Mouse (Mus musculus) myocyte (in vitro differentiated cells): ENCODE results near the gene Gpr157. TPM values are rescaled to one million over a fixed set of nuclear protein-coding genes. Genes with fewer than 3 reads are reported as not detected.
A peak's percentile ranks its signal among the peaks of the same experiment; 100 is the strongest.

Experiments
- H3K27me3 ChIP-seq: one replicate; pipeline ENCODE4 v1.6.1; 2011; ENCODE audit not compliant: control insufficient read depth, insufficient read depth, insufficient read length
- H3K36me3 ChIP-seq: one replicate; pipeline ENCODE4 v1.6.1; 2011; ENCODE audit not compliant: control insufficient read depth, insufficient read depth
- H3K4me2 ChIP-seq: one replicate; pipeline ENCODE4 v1.6.1; 2011; ENCODE audit warnings: low read depth, control low read depth
- H3K4me3 ChIP-seq: one replicate; pipeline ENCODE4 v1.5.1; 2011; ENCODE audit warnings: mild to moderate bottlenecking, control low read depth, moderate library complexity
- H3K79me2 ChIP-seq: one replicate; pipeline ENCODE4 v1.6.1; 2011; ENCODE audit not compliant: control insufficient read depth, insufficient read depth
- H3ac ChIP-seq: one replicate; pipeline ENCODE4 v1.6.1; 2011; ENCODE audit not compliant: control insufficient read depth, insufficient read length
- CEBPB ChIP-seq: IDR thresholded peaks from 2 replicates; pipeline ENCODE4 v1.6.1; 2011; ENCODE audit warnings: mild to moderate bottlenecking, moderate library complexity; ENCODE audit not compliant: poor library complexity, insufficient read depth, severe bottlenecking
- E2F4 ChIP-seq: IDR thresholded peaks from one replicate; pipeline ENCODE4 v1.6.1; 2011; ENCODE audit warnings: mild to moderate bottlenecking, control low read depth, moderate library complexity; ENCODE audit not compliant: insufficient read depth
- MAX ChIP-seq: IDR thresholded peaks from one replicate; pipeline ENCODE4 v1.6.1; 2011; ENCODE audit warnings: low read depth, mild to moderate bottlenecking, control low read depth
- MYOD1 ChIP-seq, 3 experiments: IDR thresholded peaks; one replicate each; pipeline ENCODE4 v1.6.1; 2011; ENCODE audit warnings: control low read depth in 2 of 3, low read depth in 2 of 3, mild to moderate bottlenecking in 2 of 3, moderate library complexity in 1 of 3; ENCODE audit not compliant: insufficient read length in 2 of 3, control insufficient read depth in 1 of 3
- MYOG ChIP-seq, 3 experiments: IDR thresholded peaks; one replicate each; pipeline ENCODE4 v1.6.1; 2011; ENCODE audit warnings: control low read depth in 2 of 3, low read depth in 2 of 3, mild to moderate bottlenecking in 2 of 3; ENCODE audit not compliant: insufficient read length in 2 of 3, control insufficient read depth in 1 of 3, insufficient read depth in 1 of 3
- POLR2A ChIP-seq: IDR thresholded peaks from one replicate; pipeline ENCODE4 v1.6.1; 2011; ENCODE audit warnings: low read depth, mild to moderate bottlenecking, control low read depth, moderate library complexity; ENCODE audit not compliant: insufficient read length
- POLR2AphosphoS2 ChIP-seq: IDR thresholded peaks from one replicate; pipeline ENCODE4 v1.6.1; 2011; ENCODE audit warnings: low read depth, control low read depth; ENCODE audit not compliant: insufficient read length
- REST ChIP-seq: IDR thresholded peaks from one replicate; pipeline ENCODE4 v1.6.1; 2011; ENCODE audit warnings: mild to moderate bottlenecking, control low read depth, moderate library complexity; ENCODE audit not compliant: insufficient read depth, insufficient read length
- SRF ChIP-seq: IDR thresholded peaks from one replicate; pipeline ENCODE4 v1.6.1; 2011; ENCODE audit warnings: low read depth; ENCODE audit not compliant: control insufficient read depth, insufficient read length
- TCF12 ChIP-seq: IDR thresholded peaks from one replicate; pipeline ENCODE4 v1.6.1; 2011; ENCODE audit warnings: mild to moderate bottlenecking, control low read depth; ENCODE audit not compliant: poor library complexity, insufficient read depth, severe bottlenecking
- TCF3 ChIP-seq: IDR thresholded peaks from one replicate; pipeline ENCODE4 v1.6.1; 2011; ENCODE audit warnings: low read depth, control low read depth; ENCODE audit not compliant: insufficient read length
- USF1 ChIP-seq: IDR thresholded peaks from one replicate; pipeline ENCODE4 v1.6.1; 2011; ENCODE audit warnings: low read depth, mild to moderate bottlenecking, control low read depth, moderate library complexity
- polyA plus RNA-seq: library from polyadenylated mRNA; unstranded; fragments of >200 nt; fragmentation: generic; extraction: Trizol; gene quantifications from one replicate; pipeline ENCODE4 v1.2.1, GENCODE M21; 2012; ENCODE audit warnings: missing spikeins

Gpr157 gene
- polyA plus RNA-seq, 1 experiment: 1.6 TPM

DNA sequence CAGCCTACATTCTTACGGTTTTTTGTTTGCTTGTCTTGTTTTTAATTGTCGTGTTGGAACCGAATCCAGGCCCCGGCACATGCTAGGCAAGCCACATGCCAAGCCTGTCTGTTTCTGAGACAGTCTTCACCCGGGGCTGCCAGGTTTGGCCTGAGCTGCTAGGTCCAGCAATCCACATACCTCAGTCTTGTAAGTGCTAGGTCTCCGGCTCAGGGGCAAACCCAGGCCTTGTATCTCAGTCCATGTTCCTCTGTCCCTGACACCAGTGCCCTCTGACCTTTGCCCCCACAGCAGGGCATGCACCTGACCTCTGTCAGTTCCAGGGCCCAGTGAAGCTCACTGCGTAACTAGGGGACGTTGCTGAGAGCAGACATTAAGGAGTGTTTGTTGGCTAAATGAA is 41.4 kb downstream of the Gpr157 start:
- TF ChIP-seq REST (no peak), TCF12 (no peak), USF1 (no peak), MAX (no peak), E2F4 (no peak), MYOD1 (IDR thresholded peaks at IDR 0.05; ENCODE audit: control insufficient read depth in 1 of 3, insufficient read length in 2 of 3, low read depth in 2 of 3) (no peak), TCF3 (no peak), CEBPB (no peak), POLR2A (no peak), MYOG (IDR thresholded peaks at IDR 0.05; ENCODE audit: control insufficient read depth in 1 of 3, insufficient read depth in 1 of 3, insufficient read length in 2 of 3, low read depth in 2 of 3) (no peak)
- no peaks in the 10 kb centered on the region for H3K36me3 ChIP-seq
- no peak overlapping the region for H3K4me3 ChIP-seq
- no peak overlapping the region for H3K4me2 ChIP-seq
- H3ac ChIP-seq: no peak overlapping the region
- no peaks in the 10 kb centered on the region for H3K79me2 ChIP-seq
- no peaks in the 10 kb centered on the region for H3K27me3 ChIP-seq

- Histone ChIP-seq H3K4me2 (no peak overlapping the region), H3K27me3 (no peaks in the 10 kb centered on the region), H3K36me3 (no peaks in the 10 kb centered on the region), H3K79me2 (no peaks in the 10 kb centered on the region), H3K4me3 (no peak overlapping the region), H3ac (no peak overlapping the region)
- TF ChIP-seq MAX: no peak
- no peak for TF ChIP-seq POLR2AphosphoS2
- no peak for TF ChIP-seq REST
- no peak for TF ChIP-seq MYOD1 (IDR thresholded peaks at IDR 0.05; ENCODE audit: control insufficient read depth in 1 of 3, insufficient read length in 2 of 3, low read depth in 2 of 3)
- no peak for TF ChIP-seq POLR2A
- TF ChIP-seq USF1: no peak
- no peak for TF ChIP-seq SRF
- TF ChIP-seq MYOG (IDR thresholded peaks at IDR 0.05; ENCODE audit: control insufficient read depth in 1 of 3, insufficient read depth in 1 of 3, insufficient read length in 2 of 3, low read depth in 2 of 3): no peak
- TF ChIP-seq CEBPB: no peak
- no peak for TF ChIP-seq TCF3
- TF ChIP-seq TCF12: no peak
- TF ChIP-seq E2F4: no peak
Observed at GRCm38 (mm10) chr4:150130661-150131060, 43.5 kb downstream of the Gpr157 start.

DNA sequence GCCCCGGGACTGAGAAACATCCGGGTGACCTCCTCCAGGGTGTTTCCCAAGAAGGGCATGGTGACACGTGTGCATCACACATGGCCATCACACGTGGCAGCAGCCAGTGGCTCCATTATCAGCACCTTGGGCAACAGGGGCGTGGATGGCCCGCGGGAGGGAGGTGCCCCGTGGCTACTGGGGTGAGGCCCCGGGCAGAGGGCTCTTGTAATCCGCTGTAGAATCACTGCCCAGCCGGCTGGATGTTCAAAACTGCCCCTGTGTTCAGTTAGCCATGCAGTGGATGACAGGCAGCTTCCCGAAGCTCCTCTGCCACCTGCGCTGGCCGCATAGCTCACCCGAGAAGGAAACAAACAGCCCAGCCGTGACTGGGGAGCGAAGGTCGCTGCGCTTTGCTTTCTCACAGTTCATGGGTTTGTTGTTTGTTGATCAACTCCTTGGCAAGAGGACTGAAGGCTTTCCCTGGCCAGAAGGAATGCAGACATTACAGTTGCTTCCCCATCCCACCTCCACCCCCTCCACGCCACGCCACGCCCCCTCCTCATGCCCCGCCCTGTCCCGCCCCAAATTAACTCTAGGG is 45.6 kb downstream of the Gpr157 start:
- TF ChIP-seq CEBPB (no peak), REST (no peak), E2F4 (no peak), USF1 (no peak), POLR2A (no peak), MYOG (IDR thresholded peaks at IDR 0.05; ENCODE audit: control insufficient read depth in 1 of 3, insufficient read depth in 1 of 3, insufficient read length in 2 of 3, low read depth in 2 of 3) (peak in 1 of 3 experiments; percentile 54)
- H3K4me3 ChIP-seq: no peak overlapping the region
- H3ac ChIP-seq: no peak overlapping the region
- H3K27me3 ChIP-seq: no peaks in the 10 kb centered on the region
- H3K36me3 ChIP-seq: no peaks in the 10 kb centered on the region
- H3K79me2 ChIP-seq: no peaks in the 10 kb centered on the region
- peak overlapping the region; percentile 56 for H3K4me2 ChIP-seq

DNA sequence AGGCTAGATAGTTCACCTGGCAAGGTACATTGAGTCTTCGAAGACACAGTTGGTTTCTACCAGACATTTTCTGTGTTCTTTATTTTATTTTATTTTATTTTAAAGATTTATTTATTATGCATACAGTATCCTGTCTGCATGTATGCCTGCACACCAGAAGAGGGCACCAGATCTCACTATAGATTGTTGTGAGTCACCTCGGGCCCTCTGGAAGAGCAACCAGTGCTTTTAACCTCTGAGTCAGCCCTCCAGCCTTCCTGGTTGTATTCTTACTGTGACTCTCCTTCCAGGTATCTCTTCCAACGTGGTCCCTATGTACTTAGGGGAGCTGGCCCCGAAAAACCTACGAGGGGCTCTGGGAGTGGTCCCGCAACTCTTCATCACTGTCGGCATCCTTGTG is 48.1 kb downstream of the Gpr157 start:
- H3ac ChIP-seq: no peak overlapping the region
- no peaks in the 10 kb centered on the region for H3K79me2 ChIP-seq
- no peaks in the 10 kb centered on the region for H3K36me3 ChIP-seq
- no peak overlapping the region for H3K4me2 ChIP-seq
- no peak overlapping the region for H3K4me3 ChIP-seq
- TF ChIP-seq MAX (no peak), MYOD1 (IDR thresholded peaks at IDR 0.05; ENCODE audit: control insufficient read depth in 1 of 3, insufficient read length in 2 of 3, low read depth in 2 of 3) (no peak), POLR2A (no peak), E2F4 (no peak), TCF3 (no peak), POLR2AphosphoS2 (no peak), TCF12 (no peak), REST (no peak), USF1 (no peak), MYOG (IDR thresholded peaks at IDR 0.05; ENCODE audit: control insufficient read depth in 1 of 3, insufficient read depth in 1 of 3, insufficient read length in 2 of 3, low read depth in 2 of 3) (no peak), CEBPB (no peak), SRF (no peak)
- H3K27me3 ChIP-seq: no peaks in the 10 kb centered on the region

DNA sequence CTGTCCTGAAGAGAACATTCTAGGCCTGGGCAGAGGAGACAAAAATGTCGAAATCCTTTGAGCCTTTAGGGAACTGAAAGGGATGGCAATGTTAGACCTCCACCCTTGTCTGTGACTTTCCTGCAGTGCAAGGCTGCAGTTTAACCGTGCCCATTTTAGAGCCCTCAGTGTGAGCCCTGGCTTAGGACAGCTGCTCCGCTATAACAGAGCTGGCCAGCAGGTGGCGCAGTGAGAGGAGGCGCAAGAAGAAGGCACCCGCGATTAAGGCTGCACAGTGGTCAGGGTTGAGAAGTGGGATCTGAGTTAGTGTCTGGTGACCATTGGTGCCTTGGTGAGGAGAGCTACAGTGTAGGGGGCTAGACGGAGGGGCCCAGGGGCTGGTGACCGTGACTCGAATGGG is 49.5 kb downstream of the Gpr157 start:
- Histone ChIP-seq H3K36me3 (no peaks in the 10 kb centered on the region), H3K4me3 (no peak overlapping the region), H3K4me2 (peak overlapping the region; percentile 42), H3K79me2 (no peaks in the 10 kb centered on the region), H3K27me3 (no peaks in the 10 kb centered on the region), H3ac (no peak overlapping the region)
- TF ChIP-seq USF1: no peak
- no peak for TF ChIP-seq CEBPB
- TF ChIP-seq E2F4: no peak
- TF ChIP-seq MYOG (IDR thresholded peaks at IDR 0.05; ENCODE audit: control insufficient read depth in 1 of 3, insufficient read depth in 1 of 3, insufficient read length in 2 of 3, low read depth in 2 of 3): peak; percentile 80 to 94 (median 92)
- TF ChIP-seq TCF12: no peak
- peak in 2 of 3 experiments; percentile 58 to 73 for TF ChIP-seq MYOD1 (IDR thresholded peaks at IDR 0.05; ENCODE audit: control insufficient read depth in 1 of 3, insufficient read length in 2 of 3, low read depth in 2 of 3)
